Mouse (Mus musculus) limb, embryonic 14.5 days (tissue): ENCODE results near the gene Aff1. TPM values are rescaled to one million over a fixed set of nuclear protein-coding genes. Genes with fewer than 3 reads are reported as not detected.

Experiments
- ATAC-seq: fragments of 200-750 bp; cut with Nextera tagmentation; 2 replicates; pipeline ENCODE4 v1.8.0; 2017; ENCODE audit warnings: low read depth, moderate number of reproducible peaks, moderate TSS enrichment; ENCODE audit not compliant: low FRiP score
- DNase-seq: peaks from one replicate; pipeline ENCODE4 v3.0.0-alpha.2; 2015; ENCODE audit warnings: low spot score
- H3K27ac ChIP-seq: fragments of 300-500 bp; sonication (generic); replicated peaks from 2 replicates; pipeline ENCODE4 v1.5.1; 2014; ENCODE audit warnings: low read depth, mild to moderate bottlenecking, low read length, moderate library complexity, mixed read lengths
- H3K27me3 ChIP-seq: fragments of 300-500 bp; sonication (generic); 2 replicates; pipeline ENCODE4 v1.6.1; 2014; ENCODE audit warnings: low read length, mixed read lengths; ENCODE audit not compliant: control insufficient read depth, insufficient read depth
- H3K36me3 ChIP-seq: fragments of 300-500 bp; sonication (generic); 2 replicates; pipeline ENCODE4 v1.6.1; 2014; ENCODE audit warnings: mild to moderate bottlenecking, low read length, moderate library complexity, mixed read lengths; ENCODE audit not compliant: control insufficient read depth, insufficient read depth
- H3K4me1 ChIP-seq: fragments of 300-500 bp; sonication (generic); 2 replicates; pipeline ENCODE4 v1.6.1; 2014; ENCODE audit warnings: antibody characterized with exemption, low read length, mixed read lengths; ENCODE audit not compliant: control insufficient read depth, insufficient read depth
- H3K4me2 ChIP-seq: fragments of 300-500 bp; sonication (generic); replicated peaks from 2 replicates; pipeline ENCODE4 v1.6.1; 2014; ENCODE audit warnings: low read depth, mild to moderate bottlenecking, low read length, moderate library complexity; ENCODE audit not compliant: severe bottlenecking
- H3K4me3 ChIP-seq: fragments of 300-500 bp; sonication (generic); replicated peaks from 2 replicates; pipeline ENCODE4 v1.5.1; 2014; ENCODE audit warnings: low read length
- H3K9ac ChIP-seq: fragments of 300-500 bp; sonication (generic); 2 replicates; pipeline ENCODE4 v1.6.1; 2014; ENCODE audit warnings: mild to moderate bottlenecking, low read depth, low read length, moderate library complexity; ENCODE audit not compliant: severe bottlenecking
- H3K9me3 ChIP-seq: fragments of 300-500 bp; sonication (generic); 2 replicates; pipeline ENCODE4 v1.6.1; 2016; ENCODE audit warnings: low read length; ENCODE audit not compliant: control insufficient read depth
- POLR2A ChIP-seq: fragments of 200-500 bp; IDR thresholded peaks from 2 replicates; pipeline ENCODE4 v1.8.0; 2012; ENCODE audit warnings: inconsistent platforms, mild to moderate bottlenecking, moderate library complexity, borderline replicate concordance; ENCODE audit not compliant: insufficient read depth, insufficient read length; ENCODE audit errors: extremely low read depth
- WGBS: fragments of 180-500 bp; shearing (Covaris S2); extraction: QIAGEN DNeasy Blood & Tissue Kit; methylation state at CpG from one replicate; pipeline ENCODE4 v1.1.7; 2014; 5-methylcytosine and 5-hydroxymethylcytosine counted together
- polyA plus RNA-seq, 2 experiments: library from polyadenylated mRNA; depleted of rRNA in 1 of 2; stranded (reverse) in 1 of 2; unstranded in 1 of 2; fragments of >200 nt; fragmentation: Nextera tagmentation in 1 of 2; extraction: Ambion mirVana in 1 of 2; gene quantifications; 2 replicates each; pipeline versions ENCODE4 v1.2.1 to v1.2.3; 2012 to 2014

Gene Aff1
- polyA plus RNA-seq, 2 experiments = 3.6 to 5.7 TPM

GRCm38 (mm10) chr5:103692531-103693040, 412 bp downstream of the Aff1 start:
- H3K4me1 ChIP-seq = peaks cover 3% of the 10 kb centered on the region; the same call in 1 of the 2 replicates
- H3K27ac ChIP-seq = no peak overlapping the region
- ATAC-seq (no peak; the same call in 1 of the 2 replicates), DNase-seq (no peak)
- H3K4me3 ChIP-seq = peak overlapping the region; percentile 60
- peak overlapping the region; percentile 99 for H3K4me2 ChIP-seq
- peaks cover 22% of the 10 kb centered on the region for H3K27me3 ChIP-seq
- WGBS = under 1% methylated on average over 33 of the region's 34 CpGs
- TF ChIP-seq POLR2A = no peak
- peak overlapping the region; percentile 50 for H3K9ac ChIP-seq
- H3K36me3 ChIP-seq = no peaks in the 10 kb centered on the region
- no peaks in the 10 kb centered on the region for H3K9me3 ChIP-seq

GRCm38 (mm10) chr5:103693041-103693641, 967 bp downstream of the Aff1 start:
- 1% methylated on average over 27 of the region's 28 CpGs for WGBS
- Histone ChIP-seq H3K36me3 (no peaks in the 10 kb centered on the region), H3K9me3 (no peaks in the 10 kb centered on the region), H3K4me1 (peaks cover 3% of the 10 kb centered on the region; the same call in 1 of the 2 replicates), H3K4me3 (peak overlapping the region; percentile 60), H3K4me2 (peak overlapping the region; percentile 99), H3K27ac (no peak overlapping the region), H3K27me3 (peaks cover 22% of the 10 kb centered on the region), H3K9ac (peak overlapping the region; percentile 50)
- ATAC-seq = no peak
- no peak for TF ChIP-seq POLR2A
- DNase-seq = no peak

GRCm38 (mm10) chr5:103694094-103694493, 1.9 kb downstream of the Aff1 start:
- H3K4me3 ChIP-seq = no peak overlapping the region
- TF ChIP-seq POLR2A = no peak
- no peak overlapping the region for H3K9ac ChIP-seq
- DNase-seq (no peak), ATAC-seq (no peak)
- no peak overlapping the region; the same call in 1 of the 2 replicates for H3K4me2 ChIP-seq
- no peak overlapping the region for H3K27ac ChIP-seq
- H3K27me3 ChIP-seq = peaks cover 22% of the 10 kb centered on the region
- H3K4me1 ChIP-seq = peaks cover 3% of the 10 kb centered on the region; the same call in 1 of the 2 replicates
- WGBS = 44% methylated on average over 6 of the region's 6 CpGs
- H3K36me3 ChIP-seq = no peaks in the 10 kb centered on the region
- H3K9me3 ChIP-seq = no peaks in the 10 kb centered on the region

- DNase-seq (no peak), ATAC-seq (no peak)
- 72% methylated on average over 5 of the region's 5 CpGs for WGBS
- Histone ChIP-seq H3K4me3 (no peak overlapping the region), H3K9me3 (no peaks in the 10 kb centered on the region), H3K36me3 (no peaks in the 10 kb centered on the region), H3K9ac (no peak overlapping the region), H3K27ac (no peak overlapping the region), H3K4me2 (no peak overlapping the region), H3K27me3 (peaks cover 12% of the 10 kb centered on the region), H3K4me1 (peaks cover 3% of the 10 kb centered on the region; the same call in 1 of the 2 replicates)
- TF ChIP-seq POLR2A = no peak
These were observed 5.8 kb downstream of the Aff1 start for GRCm38 (mm10) chr5:103697875-103698491.

- Histone ChIP-seq H3K4me1 (no peaks in the 10 kb centered on the region; the same call in 1 of the 2 replicates), H3K36me3 (no peaks in the 10 kb centered on the region), H3K9me3 (no peaks in the 10 kb centered on the region), H3K4me3 (no peak overlapping the region), H3K27me3 (peaks cover 6% of the 10 kb centered on the region), H3K4me2 (no peak overlapping the region), H3K9ac (no peak overlapping the region), H3K27ac (no peak overlapping the region)
- DNase-seq (no peak), ATAC-seq (no peak)
- no peak for TF ChIP-seq POLR2A
- 59% methylated on average over 4 of the region's 4 CpGs for WGBS
These were observed 6.4 kb downstream of the Aff1 start for GRCm38 (mm10) chr5:103698577-103698976.
